Mouse (Mus musculus) intestine, postnatal 0 days (tissue): Measurements from ENCODE around the gene Reck. TPM values are rescaled to one million over a fixed set of nuclear protein-coding genes. Genes with fewer than 3 reads are reported as not detected.

Experiments
- ATAC-seq: fragments of 200-750 bp; cut with Nextera tagmentation; 2 replicates; pipeline ENCODE4 v1.8.0; 2017; ENCODE audit warnings: mild to moderate bottlenecking, moderate TSS enrichment, moderate library complexity
- H3K27ac ChIP-seq: fragments of 300-500 bp; sonication (generic); 2 replicates; pipeline ENCODE4 v1.5.1; 2014; ENCODE audit warnings: mild to moderate bottlenecking, low read depth, low read length, moderate library complexity
- H3K27me3 ChIP-seq: fragments of 300-500 bp; sonication (generic); replicated peaks from 2 replicates; pipeline ENCODE4 v1.6.1; 2014; ENCODE audit warnings: low read length, mixed read lengths; ENCODE audit not compliant: control insufficient read depth, insufficient read depth
- H3K36me3 ChIP-seq: fragments of 300-500 bp; sonication (generic); 2 replicates; pipeline ENCODE4 v1.6.1; 2014; ENCODE audit warnings: mild to moderate bottlenecking, moderate library complexity; ENCODE audit not compliant: control insufficient read depth, insufficient read depth
- H3K4me1 ChIP-seq: fragments of 300-500 bp; sonication (generic); replicated peaks from 2 replicates; pipeline ENCODE4 v1.6.1; 2014; ENCODE audit warnings: antibody characterized with exemption, low read length, mixed read lengths; ENCODE audit not compliant: control insufficient read depth, insufficient read depth
- H3K4me2 ChIP-seq: fragments of 300-500 bp; sonication (generic); replicated peaks from 2 replicates; pipeline ENCODE4 v1.6.1; 2014; ENCODE audit warnings: low read depth, mild to moderate bottlenecking, moderate library complexity
- H3K4me3 ChIP-seq: fragments of 300-500 bp; sonication (generic); 2 replicates; pipeline ENCODE4 v1.5.1; 2014; ENCODE audit warnings: low read depth, low read length
- H3K9ac ChIP-seq: fragments of 300-500 bp; sonication (generic); 2 replicates; pipeline ENCODE4 v1.6.1; 2014; ENCODE audit warnings: mild to moderate bottlenecking, low read depth, low read length
- H3K9me3 ChIP-seq: fragments of 300-500 bp; sonication (generic); 2 replicates; pipeline ENCODE4 v1.6.1; 2016; ENCODE audit warnings: mixed run types; ENCODE audit not compliant: control insufficient read depth
- CTCF ChIP-seq: sonication (generic); IDR thresholded peaks from 2 replicates; pipeline ENCODE4 v1.5.1; 2016; ENCODE audit warnings: low read depth, mild to moderate bottlenecking, control low read depth, antibody characterized with exemption, moderate library complexity
- WGBS: fragments of 180-500 bp; shearing (Covaris S2); extraction: QIAGEN DNeasy Blood & Tissue Kit; methylation state at CpG from one replicate; pipeline ENCODE4 v1.1.7; 2014; 5-methylcytosine and 5-hydroxymethylcytosine counted together
- polyA plus RNA-seq: library from polyadenylated mRNA; unstranded; fragments of >200 nt; fragmentation: Nextera tagmentation; extraction: Ambion mirVana; gene quantifications from 2 replicates; pipeline ENCODE4 v1.2.1, GENCODE M21; 2015

Reck gene
- polyA plus RNA-seq, 1 experiment from 2014 or later: 5.7 TPM

DNA sequence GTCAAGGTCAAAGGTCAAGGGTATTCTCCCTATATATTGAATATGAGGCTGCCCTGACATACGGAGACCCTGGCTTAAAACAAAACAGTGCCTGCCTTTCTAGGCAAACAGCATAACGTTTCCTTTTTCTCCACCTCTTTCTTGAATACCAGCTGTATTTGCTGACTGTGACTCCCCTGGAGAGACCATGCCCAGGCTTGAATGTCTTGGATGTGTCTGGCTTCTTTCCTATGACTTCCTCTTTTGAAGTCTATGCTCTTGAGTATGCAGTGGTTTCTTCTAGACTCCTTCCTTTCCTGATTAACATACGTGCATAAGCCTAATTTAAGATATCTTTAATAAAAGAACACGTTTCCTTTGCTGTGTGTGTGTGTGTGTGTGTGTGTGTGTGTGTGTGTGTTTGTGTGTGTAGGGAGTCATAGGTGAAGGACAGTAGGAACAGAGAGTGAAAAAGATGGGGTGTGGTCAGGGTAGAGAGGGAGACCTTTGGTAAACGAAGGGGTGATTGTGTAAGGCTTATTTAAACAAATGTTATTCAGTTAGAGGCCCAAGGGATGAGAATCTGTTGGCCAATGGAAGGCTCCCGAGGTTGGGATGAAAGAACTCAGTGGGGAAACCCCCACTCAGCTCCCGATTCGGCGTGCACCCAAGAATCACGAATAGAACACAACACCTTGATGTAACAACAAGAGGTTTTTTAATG lies 99.7 kb downstream of the Reck start:
- no peaks in the 10 kb centered on the region for H3K9me3 ChIP-seq
- H3K4me2 ChIP-seq: no peak overlapping the region
- no peaks in the 10 kb centered on the region for H3K36me3 ChIP-seq
- ATAC-seq: no peak
- peaks cover 3% of the 10 kb centered on the region; the same call in 1 of the 2 replicates for H3K4me1 ChIP-seq
- 54% methylated on average over 10 of the region's 10 CpGs for WGBS
- H3K27ac ChIP-seq: no peak overlapping the region
- no peaks in the 10 kb centered on the region for H3K27me3 ChIP-seq
- H3K9ac ChIP-seq: no peak overlapping the region
- no peak for TF ChIP-seq CTCF
- no peak overlapping the region for H3K4me3 ChIP-seq

DNA sequence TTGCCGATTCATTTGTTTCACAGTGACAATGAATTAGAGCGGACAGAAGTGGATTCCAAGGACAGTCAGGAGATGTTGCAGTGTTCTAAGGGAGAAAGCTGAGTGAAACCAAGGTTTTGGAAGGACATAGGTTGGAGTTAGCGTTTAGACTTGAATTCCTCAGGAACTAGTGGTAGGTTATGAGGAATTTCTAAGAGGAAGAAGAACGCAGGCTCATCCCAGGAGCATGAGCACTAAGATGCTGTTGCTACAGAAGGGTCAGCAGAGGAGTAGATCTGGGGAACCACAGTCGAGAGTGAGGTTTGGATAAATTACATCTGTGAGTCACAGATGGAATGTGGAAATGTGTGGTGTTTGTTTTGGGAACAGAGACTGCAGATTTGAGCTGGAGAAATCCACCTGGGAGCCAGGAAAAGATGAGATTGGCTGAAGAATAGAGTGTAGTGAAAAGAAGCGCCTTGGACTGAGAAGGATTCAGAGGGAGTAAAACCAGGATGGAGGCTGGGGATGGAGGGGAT lies 101.0 kb downstream of the Reck start:
- no peaks in the 10 kb centered on the region for H3K27me3 ChIP-seq
- ATAC-seq: no peak
- WGBS: 78% methylated on average over 6 of the region's 6 CpGs
- H3K4me3 ChIP-seq: no peak overlapping the region
- H3K27ac ChIP-seq: no peak overlapping the region
- no peaks in the 10 kb centered on the region for H3K9me3 ChIP-seq
- H3K4me2 ChIP-seq: no peak overlapping the region
- TF ChIP-seq CTCF: no peak
- no peak overlapping the region for H3K9ac ChIP-seq
- H3K36me3 ChIP-seq: no peaks in the 10 kb centered on the region
- H3K4me1 ChIP-seq: peaks cover 3% of the 10 kb centered on the region; the same call in 1 of the 2 replicates

DNA sequence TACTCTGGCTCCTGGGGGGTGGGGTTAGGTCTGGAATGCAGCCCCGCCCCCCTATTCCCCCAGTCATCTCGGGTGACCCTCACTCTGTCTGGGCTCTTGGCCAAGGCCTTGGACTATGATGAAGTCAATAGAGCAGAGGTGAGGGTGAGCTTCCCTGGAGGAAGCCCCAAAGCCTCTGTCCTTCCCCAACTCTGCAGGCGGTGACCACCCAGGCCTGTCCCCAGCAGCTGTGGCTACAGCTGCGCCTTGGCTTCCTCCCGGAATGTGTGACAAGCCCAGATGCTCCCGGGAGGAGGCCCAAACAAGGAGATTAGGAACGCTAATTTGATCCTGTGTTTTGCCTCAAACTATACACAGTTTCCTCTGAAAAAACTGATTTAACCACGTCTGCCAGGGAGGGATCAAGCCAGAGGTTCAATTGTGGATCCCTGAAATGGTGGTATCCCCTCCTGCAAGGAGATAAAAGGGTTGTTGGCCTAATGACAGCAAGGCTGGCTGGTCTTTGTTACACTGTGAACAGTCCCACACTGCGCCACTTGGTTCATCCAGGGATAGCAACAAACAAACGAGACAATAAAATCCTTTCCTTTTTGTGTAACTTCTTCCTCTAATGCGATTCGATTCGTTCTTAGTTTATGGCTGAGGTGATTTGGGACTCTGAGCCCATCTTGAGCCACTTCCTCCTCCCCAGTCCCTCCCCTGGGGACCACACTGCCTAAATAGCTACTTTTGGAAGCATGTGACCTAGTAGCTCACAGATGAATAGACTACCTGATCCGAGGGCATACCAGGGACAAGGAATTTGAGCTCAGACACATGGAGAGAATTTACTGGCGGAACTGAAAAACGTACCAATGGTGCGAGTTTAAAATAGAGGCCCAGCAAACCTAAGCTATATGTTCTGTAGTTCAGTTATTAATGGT lies 103.5 kb downstream of the Reck start:
- Histone ChIP-seq H3K27me3 (no peaks in the 10 kb centered on the region), H3K4me1 (peaks cover under 1% of the 10 kb centered on the region; the same call in 1 of the 2 replicates), H3K27ac (peak overlapping the region; percentile 21), H3K4me2 (no peak overlapping the region), H3K9me3 (no peaks in the 10 kb centered on the region), H3K4me3 (no peak overlapping the region), H3K36me3 (no peaks in the 10 kb centered on the region), H3K9ac (no peak overlapping the region)
- ATAC-seq: no peak
- 50% methylated on average over 17 of the region's 17 CpGs for WGBS
- peak; percentile 24; the same call in 1 of the 2 replicates for TF ChIP-seq CTCF

DNA sequence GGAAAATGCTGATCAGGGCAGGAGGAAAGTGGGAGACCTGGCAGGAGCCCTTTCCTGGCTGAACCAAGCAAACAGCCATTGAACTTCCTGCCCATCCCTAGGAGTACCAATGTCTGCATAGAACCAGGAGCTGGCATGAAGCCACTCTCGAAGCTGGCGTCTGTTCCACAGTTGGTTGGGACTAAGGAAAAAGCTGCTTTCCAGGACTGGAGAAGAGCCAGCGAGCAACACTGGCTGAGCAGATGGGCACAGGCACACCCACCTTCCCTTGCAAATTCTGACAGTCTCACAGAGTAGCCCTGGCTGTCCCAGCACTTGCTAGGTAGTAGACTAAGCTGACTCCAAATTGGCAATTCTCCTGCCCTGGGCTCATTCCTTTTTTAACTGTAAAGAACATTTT lies 104.4 kb downstream of the Reck start:
- WGBS: 77% methylated on average over 3 of the region's 3 CpGs
- H3K9ac ChIP-seq: no peak overlapping the region
- H3K27me3 ChIP-seq: no peaks in the 10 kb centered on the region
- H3K4me2 ChIP-seq: no peak overlapping the region
- no peaks in the 10 kb centered on the region; the same call in 1 of the 2 replicates for H3K4me1 ChIP-seq
- H3K36me3 ChIP-seq: no peaks in the 10 kb centered on the region
- TF ChIP-seq CTCF: no peak
- no peaks in the 10 kb centered on the region for H3K9me3 ChIP-seq
- ATAC-seq: no peak
- H3K27ac ChIP-seq: no peak overlapping the region
- H3K4me3 ChIP-seq: no peak overlapping the region

DNA sequence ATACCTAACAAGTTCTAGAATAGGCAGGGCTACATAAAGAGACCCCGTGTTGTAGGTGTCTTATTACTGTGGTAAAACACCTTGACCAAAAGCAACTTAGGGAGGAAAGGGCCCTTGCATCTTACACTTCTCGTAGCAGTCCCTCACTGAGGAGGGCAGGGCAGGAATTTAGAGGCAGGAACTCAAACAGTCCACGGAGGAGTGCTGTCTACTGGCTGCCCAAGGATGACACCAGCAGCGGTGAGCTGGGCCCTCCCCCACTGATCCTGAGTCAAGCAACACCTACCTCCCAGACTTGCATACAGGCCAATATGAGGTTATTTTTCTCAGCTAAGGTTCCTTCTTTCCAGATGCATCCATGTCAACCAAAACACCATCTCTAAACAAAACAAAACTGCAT lies 104.9 kb downstream of the Reck start:
- no peak overlapping the region for H3K4me2 ChIP-seq
- no peak overlapping the region for H3K4me3 ChIP-seq
- no peaks in the 10 kb centered on the region; the same call in 1 of the 2 replicates for H3K4me1 ChIP-seq
- H3K27me3 ChIP-seq: no peaks in the 10 kb centered on the region
- no peaks in the 10 kb centered on the region for H3K36me3 ChIP-seq
- no peak for TF ChIP-seq CTCF
- ATAC-seq: no peak
- H3K9me3 ChIP-seq: no peaks in the 10 kb centered on the region
- H3K27ac ChIP-seq: no peak overlapping the region
- no peak overlapping the region for H3K9ac ChIP-seq
- 86% methylated on average over 4 of the region's 4 CpGs for WGBS

DNA sequence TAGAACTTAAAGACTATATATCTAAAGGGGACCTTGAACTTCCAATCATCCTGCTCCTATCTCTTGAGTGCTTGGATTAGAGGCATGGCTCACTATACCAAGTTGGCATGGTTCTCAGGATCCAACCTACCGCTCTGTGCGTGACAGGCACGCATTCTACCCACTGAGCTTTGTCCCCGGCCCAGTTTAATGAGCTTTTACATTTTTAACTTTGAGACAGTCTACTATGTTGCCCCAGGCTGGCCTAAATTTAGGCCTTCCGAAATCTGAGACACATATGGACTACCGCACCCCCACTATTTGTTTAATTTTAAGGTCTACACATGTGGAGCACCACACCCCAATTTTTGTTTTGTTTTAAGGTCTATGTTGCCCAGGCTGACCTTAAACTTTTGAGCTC lies 105.5 kb downstream of the Reck start:
- H3K9ac ChIP-seq: no peak overlapping the region
- no peak for ATAC-seq
- no peak overlapping the region for H3K27ac ChIP-seq
- H3K9me3 ChIP-seq: no peaks in the 10 kb centered on the region
- H3K36me3 ChIP-seq: no peaks in the 10 kb centered on the region
- 91% methylated on average over 6 of the region's 6 CpGs for WGBS
- H3K4me1 ChIP-seq: no peaks in the 10 kb centered on the region; the same call in 1 of the 2 replicates
- H3K4me2 ChIP-seq: no peak overlapping the region
- no peak overlapping the region for H3K4me3 ChIP-seq
- no peak for TF ChIP-seq CTCF
- no peaks in the 10 kb centered on the region for H3K27me3 ChIP-seq
